Mouse (Mus musculus) heart, embryonic 13.5 days (tissue): Measurements from ENCODE around the gene Rpl41. TPM values are rescaled to one million over a fixed set of nuclear protein-coding genes. Genes with fewer than 3 reads are reported as not detected.
"Not testable (repeated sequence)": the region's sequence is repeated elsewhere in the genome, so short reads cannot be mapped to it uniquely, and the experiment has no call there.

Experiments
- ATAC-seq: fragments of 200-750 bp; cut with Nextera tagmentation; 2 replicates; pipeline ENCODE4 v1.8.0; 2017; ENCODE audit warnings: moderate TSS enrichment; ENCODE audit not compliant: insufficient number of reproducible peaks, low FRiP score, low TSS enrichment; ENCODE audit errors: extremely low read depth
- H3K27ac ChIP-seq: fragments of 300-500 bp; sonication (generic); replicated peaks from 2 replicates; pipeline ENCODE4 v1.5.1; 2015; ENCODE audit warnings: moderate library complexity, mild to moderate bottlenecking, inconsistent platforms
- H3K27me3 ChIP-seq: fragments of 300-500 bp; sonication (generic); replicated peaks from 2 replicates; pipeline ENCODE4 v1.6.1; 2015; ENCODE audit warnings: mild to moderate bottlenecking, inconsistent platforms
- H3K36me3 ChIP-seq: fragments of 300-500 bp; sonication (generic); 2 replicates; pipeline ENCODE4 v1.6.1; 2015; ENCODE audit warnings: mild to moderate bottlenecking, inconsistent platforms
- H3K4me1 ChIP-seq: fragments of 300-500 bp; sonication (generic); 2 replicates; pipeline ENCODE4 v1.6.1; 2015; ENCODE audit warnings: inconsistent platforms
- H3K4me2 ChIP-seq: fragments of 300-500 bp; sonication (generic); 2 replicates; pipeline ENCODE4 v1.6.1; 2015; ENCODE audit warnings: inconsistent platforms, mild to moderate bottlenecking, moderate library complexity
- H3K4me3 ChIP-seq: fragments of 300-500 bp; sonication (generic); 2 replicates; pipeline ENCODE4 v1.5.1; 2015; ENCODE audit warnings: moderate library complexity, mild to moderate bottlenecking, inconsistent platforms
- H3K9ac ChIP-seq: fragments of 300-500 bp; sonication (generic); 2 replicates; pipeline ENCODE4 v1.6.1; 2015; ENCODE audit warnings: inconsistent platforms, mild to moderate bottlenecking, moderate library complexity
- H3K9me3 ChIP-seq: fragments of 300-500 bp; sonication (generic); 2 replicates; pipeline ENCODE4 v1.6.1; 2016; ENCODE audit warnings: inconsistent platforms
- WGBS: fragments of 180-500 bp; shearing (Covaris S2); methylation state at CpG from one replicate; pipeline ENCODE4 v1.1.7; 2015; ENCODE audit warnings: mixed read lengths; 5-methylcytosine and 5-hydroxymethylcytosine counted together
- microRNA-seq: library from miRNA; unstranded; fragments of <30 nt; microRNA quantifications from one replicate; pipeline ENCODE4, GENCODE M21; 2016
- polyA plus RNA-seq: library from polyadenylated mRNA; unstranded; fragments of >200 nt; fragmentation: Nextera tagmentation; extraction: Ambion mirVana; gene quantifications from 2 replicates; pipeline ENCODE4 v1.2.1, GENCODE M21; 2015

The Rpl41 gene
- polyA plus RNA-seq, 1 experiment from 2014 or later: 2,656 TPM

DNA sequence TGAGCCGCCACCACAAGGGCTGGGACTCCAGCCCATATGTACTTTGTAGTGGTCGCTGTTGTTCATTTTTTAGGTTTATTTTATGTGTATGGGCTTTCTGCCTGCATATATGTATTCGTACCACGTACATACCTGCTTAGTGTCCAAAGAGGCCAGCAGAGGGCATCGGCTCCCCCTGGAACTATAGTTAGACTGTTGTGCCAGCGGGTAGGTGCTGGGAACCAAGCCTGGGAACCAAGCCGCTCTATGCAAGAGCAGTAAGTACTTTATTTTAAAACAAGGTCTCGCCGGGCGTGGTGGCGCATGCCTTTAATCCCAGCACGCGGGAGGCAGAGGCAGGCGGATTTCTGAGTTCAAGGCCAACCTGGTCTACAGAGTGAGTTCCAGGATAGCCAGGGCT is 43.1 kb downstream of the Rpl41 start:
- H3K4me2 ChIP-seq: no peak overlapping the region
- no peaks in the 10 kb centered on the region for H3K9me3 ChIP-seq
- no peak for ATAC-seq
- no peak overlapping the region for H3K27ac ChIP-seq
- no peak overlapping the region for H3K9ac ChIP-seq
- 93% methylated on average over 14 of the region's 14 CpGs for WGBS
- no peaks in the 10 kb centered on the region for H3K27me3 ChIP-seq
- peaks cover 14% of the 10 kb centered on the region for H3K4me1 ChIP-seq
- peaks cover 23% of the 10 kb centered on the region for H3K36me3 ChIP-seq
- no peak overlapping the region for H3K4me3 ChIP-seq

DNA sequence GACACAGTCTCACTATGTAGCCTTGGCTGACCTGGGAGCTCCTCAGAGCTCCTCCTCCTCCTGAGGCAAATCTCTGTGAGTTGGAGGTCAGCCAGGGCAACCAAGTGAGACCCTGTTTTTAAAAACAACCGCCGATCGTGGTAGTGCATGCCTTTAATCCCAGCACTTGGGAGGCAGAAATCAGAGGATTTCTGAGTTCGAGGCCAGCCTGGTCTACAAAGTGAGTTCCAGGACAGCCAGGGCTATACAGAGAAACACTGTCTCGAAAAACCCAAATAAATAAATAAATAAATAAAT is 43.8 kb downstream of the Rpl41 start:
- not testable (repeated sequence) for H3K27ac ChIP-seq

DNA sequence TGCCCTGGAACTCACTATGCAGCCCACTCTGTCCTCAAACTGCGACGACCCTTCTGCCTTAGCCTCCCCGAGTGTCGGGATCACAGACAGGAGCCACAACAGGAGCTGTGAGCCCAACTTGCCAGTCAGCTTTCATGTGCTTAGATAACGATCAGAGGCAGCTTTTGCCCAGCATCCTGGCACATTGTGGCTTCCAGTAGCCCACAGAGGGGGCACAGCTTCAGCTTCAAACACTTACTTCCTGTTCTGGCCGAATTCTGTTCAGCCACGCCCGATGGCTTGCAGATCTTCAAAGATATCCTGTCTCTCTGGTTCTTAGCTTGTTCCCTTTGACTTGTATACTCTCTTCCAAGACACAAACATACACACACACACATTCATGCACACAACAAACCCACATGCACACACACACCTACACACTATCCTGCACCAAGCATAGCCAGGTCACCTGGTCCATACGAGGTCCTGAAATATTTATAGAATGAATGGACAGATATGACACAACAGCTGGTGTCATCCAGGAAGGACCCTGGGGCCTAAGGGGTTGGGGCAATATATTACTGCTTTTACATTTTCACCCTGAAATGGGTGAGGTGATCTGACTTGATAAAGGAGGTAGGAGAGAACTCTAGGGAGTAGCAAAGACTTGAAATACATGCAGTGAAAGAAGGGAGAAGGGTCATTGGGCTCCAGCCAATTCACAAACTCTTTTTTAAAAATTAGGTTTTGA is 44.3 kb downstream of the Rpl41 start:
- WGBS: 61% methylated on average over 9 of the region's 9 CpGs
- H3K27ac ChIP-seq: no peak overlapping the region

More for the DNA sequence above, 43.8 kb downstream of the Rpl41 start:
- Histone ChIP-seq H3K4me1 (peaks cover 14% of the 10 kb centered on the region), H3K36me3 (peaks cover 16% of the 10 kb centered on the region)
- H3K9me3 ChIP-seq, H3K9ac ChIP-seq, H3K27me3 ChIP-seq, H3K4me3 ChIP-seq, H3K4me2 ChIP-seq, ATAC-seq: not testable (repeated sequence)
- WGBS: 74% methylated on average over 5 of the region's 5 CpGs

DNA sequence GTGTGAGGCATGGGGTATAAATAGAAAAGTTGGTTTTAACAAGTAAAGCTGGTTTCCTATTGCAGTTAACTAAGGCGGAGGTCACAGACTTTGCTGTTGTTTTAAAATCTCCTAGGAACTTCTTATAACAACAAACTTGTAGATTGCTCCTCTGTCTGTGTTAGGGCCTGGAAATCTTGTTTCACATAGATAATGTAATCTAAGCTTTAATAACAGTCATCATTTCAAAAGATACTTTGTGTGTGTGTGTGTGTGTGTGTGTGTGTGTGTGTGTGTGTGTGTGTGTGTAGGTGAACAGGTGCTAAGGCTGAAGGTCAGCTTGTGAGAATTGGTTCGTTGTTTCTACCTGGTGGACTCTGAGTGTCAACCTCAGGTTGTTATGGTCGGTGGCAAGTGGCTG is 45.1 kb downstream of the Rpl41 start:
- no peak overlapping the region for H3K27ac ChIP-seq
- H3K27me3 ChIP-seq: no peaks in the 10 kb centered on the region
- WGBS: 79% methylated on average over 3 of the region's 3 CpGs
- H3K4me1 ChIP-seq: peaks cover 21% of the 10 kb centered on the region
- H3K9me3 ChIP-seq: no peaks in the 10 kb centered on the region
- H3K9ac ChIP-seq: no peak overlapping the region
- ATAC-seq: no peak
- H3K4me2 ChIP-seq: no peak overlapping the region
- H3K4me3 ChIP-seq: no peak overlapping the region
- peaks cover 3% of the 10 kb centered on the region for H3K36me3 ChIP-seq

More for the DNA sequence above, 44.3 kb downstream of the Rpl41 start:
- no peak for ATAC-seq
- Histone ChIP-seq H3K9ac (no peak overlapping the region), H3K9me3 (no peaks in the 10 kb centered on the region), H3K4me1 (peaks cover 17% of the 10 kb centered on the region), H3K36me3 (peaks cover 11% of the 10 kb centered on the region), H3K27me3 (no peaks in the 10 kb centered on the region), H3K4me3 (no peak overlapping the region), H3K4me2 (no peak overlapping the region)

DNA sequence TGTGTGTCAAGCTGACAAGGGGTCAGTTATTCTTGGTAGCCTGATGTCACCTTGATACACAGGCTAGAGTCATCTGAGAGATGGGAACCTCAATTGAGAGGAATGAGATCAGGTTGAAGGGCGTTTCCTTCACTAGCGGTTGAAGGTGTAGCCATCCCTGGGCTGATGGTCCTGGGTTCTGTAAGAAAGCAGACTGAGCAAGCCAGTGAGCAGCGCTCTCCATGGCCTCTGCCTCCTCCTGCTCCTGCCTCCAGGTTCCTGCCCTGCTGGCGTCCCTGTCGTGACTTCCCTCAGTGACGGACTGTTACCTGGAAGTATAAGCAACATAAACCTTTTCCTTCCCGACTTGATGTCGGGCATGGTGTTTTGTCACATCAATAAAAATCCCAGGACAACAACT is 45.6 kb downstream of the Rpl41 start:
- 73% methylated on average over 8 of the region's 8 CpGs for WGBS
- no peak overlapping the region for H3K4me3 ChIP-seq
- no peak overlapping the region for H3K9ac ChIP-seq
- ATAC-seq: no peak
- peaks cover 2% of the 10 kb centered on the region; the same call in 1 of the 2 replicates for H3K36me3 ChIP-seq
- H3K27me3 ChIP-seq: no peaks in the 10 kb centered on the region
- H3K4me1 ChIP-seq: peaks cover 21% of the 10 kb centered on the region
- no peaks in the 10 kb centered on the region for H3K9me3 ChIP-seq
- H3K27ac ChIP-seq: no peak overlapping the region
- H3K4me2 ChIP-seq: no peak overlapping the region

DNA sequence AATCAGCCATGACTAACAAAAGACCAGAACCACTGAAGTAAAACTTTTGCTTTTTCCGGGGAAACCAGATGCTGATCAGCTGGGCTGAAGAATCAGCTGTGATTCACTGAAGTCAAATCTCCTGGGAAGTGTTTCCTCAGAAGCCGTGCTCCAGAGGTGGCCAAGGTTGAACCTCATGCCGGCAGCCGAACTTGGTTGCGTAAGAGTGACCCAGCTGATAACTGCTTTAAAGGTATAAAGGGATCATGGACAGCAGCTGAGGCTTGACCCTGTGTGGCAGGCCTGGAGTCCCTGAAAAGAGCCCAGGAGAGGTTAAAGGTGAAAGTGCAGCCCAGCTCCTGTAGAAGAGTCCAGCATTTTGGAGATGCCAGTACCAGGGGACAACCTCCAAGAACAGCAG is 46.8 kb downstream of the Rpl41 start:
- 70% methylated on average over 5 of the region's 5 CpGs for WGBS
- peaks cover 30% of the 10 kb centered on the region for H3K4me1 ChIP-seq
- no peaks in the 10 kb centered on the region for H3K9me3 ChIP-seq
- no peak overlapping the region for H3K9ac ChIP-seq
- peaks cover 2% of the 10 kb centered on the region; the same call in 1 of the 2 replicates for H3K36me3 ChIP-seq
- H3K4me3 ChIP-seq: no peak overlapping the region
- no peaks in the 10 kb centered on the region for H3K27me3 ChIP-seq
- no peak overlapping the region for H3K27ac ChIP-seq
- ATAC-seq: no peak
- H3K4me2 ChIP-seq: no peak overlapping the region

DNA sequence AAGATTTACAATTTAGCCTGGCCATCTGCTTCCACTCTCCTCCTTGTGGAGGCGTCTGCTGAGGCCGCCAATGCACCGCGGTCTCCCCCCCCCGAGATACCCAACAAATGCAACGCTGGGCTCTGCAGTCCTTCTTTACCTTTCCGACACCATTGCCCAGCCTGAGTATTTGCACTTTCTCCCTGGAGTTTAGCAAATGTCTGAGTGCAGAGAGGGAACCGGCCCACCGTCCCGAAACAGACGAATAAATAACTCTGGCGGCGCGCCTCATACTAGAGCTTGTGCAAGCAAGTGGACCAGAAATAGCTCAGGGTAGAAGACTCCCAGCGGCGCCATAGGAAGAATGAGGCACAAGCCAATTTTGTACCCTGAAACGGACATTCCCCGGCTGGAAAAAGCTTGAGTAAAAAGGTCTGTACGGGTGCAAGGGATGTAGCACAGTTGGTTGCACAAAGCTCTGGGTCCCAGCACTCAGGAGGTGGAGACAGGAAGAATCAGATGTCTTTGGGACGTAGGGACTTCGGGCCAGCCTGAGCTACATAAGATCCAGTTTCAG is 49.9 kb downstream of the Rpl41 start:
- Histone ChIP-seq H3K9me3 (no peaks in the 10 kb centered on the region), H3K27ac (peak overlapping the region; percentile 93), H3K27me3 (no peaks in the 10 kb centered on the region), H3K36me3 (no peaks in the 10 kb centered on the region), H3K4me3 (peak overlapping the region; percentile 68), H3K4me2 (peak overlapping the region; percentile 82), H3K9ac (peak overlapping the region; percentile 87), H3K4me1 (peaks cover 50% of the 10 kb centered on the region)
- no peak; the same call in 1 of the 2 replicates for ATAC-seq
- 1% methylated on average over 21 of the region's 21 CpGs for WGBS

DNA sequence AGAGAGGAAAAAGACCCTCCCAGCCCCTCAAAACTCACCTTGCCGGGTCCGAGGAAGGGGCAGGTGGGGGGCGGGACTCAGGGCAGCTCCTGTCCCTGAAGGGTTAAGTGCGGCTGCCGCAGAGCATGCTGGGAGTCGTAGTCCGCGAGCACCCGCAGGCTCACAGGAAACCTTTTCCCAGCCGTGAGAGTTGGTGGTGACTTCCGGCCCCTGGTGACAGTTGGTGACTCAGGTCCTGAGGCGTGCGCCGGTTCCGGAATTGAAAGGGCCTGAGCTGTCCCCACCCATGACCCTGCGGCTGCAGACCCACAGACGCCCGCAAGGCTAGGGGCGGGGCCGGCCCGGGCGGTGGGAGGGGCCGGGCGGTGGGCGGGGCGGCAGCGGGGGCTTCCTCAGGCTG is 50.5 kb downstream of the Rpl41 start, which contains the start of gene Myl6b:
TSS of gene Myl6b (minus strand) at position 96 of the 400 bp plus-strand sequence.
- H3K4me3 ChIP-seq: peak within 1 kb of the TSS; percentile 68
- no peaks in the 10 kb centered on the region for H3K27me3 ChIP-seq
- peak within 1 kb of the TSS; percentile 87 for H3K9ac ChIP-seq
- under 1% methylated on average over 27 of the region's 27 CpGs for WGBS
- H3K9me3 ChIP-seq: no peaks in the 10 kb centered on the region
- no peaks in the 10 kb centered on the region for H3K36me3 ChIP-seq
- peak within 1 kb of the TSS; percentile 82 for H3K4me2 ChIP-seq
- peak within 1 kb of the TSS; percentile 93 for H3K27ac ChIP-seq
- H3K4me1 ChIP-seq: peaks cover 48% of the 10 kb centered on the region
- ATAC-seq: peak; percentile 92

Small RNA genes within 50 kb of the gene (microRNA-seq; reads per million reads assigned to microRNA genes)
- gene Gm47275 (not detected), gene Mir6916 (not detected), gene Mir6917 (not detected)

Other genes starting within 250 kb of the Rpl41 start
- 24.9 and 25.7 TPM in 2 replicates for gene Pan2, start 246.0 kb downstream of the Rpl41 start, polyA plus RNA-seq
- 193 and 228 TPM in 2 replicates for gene Cnpy2, start 226.8 kb downstream of the Rpl41 start, polyA plus RNA-seq
- 396 and 409 TPM in 2 replicates for gene Cs, start 211.6 kb downstream of the Rpl41 start, polyA plus RNA-seq
- gene Coq10a, start 180.3 kb downstream of the Rpl41 start, polyA plus RNA-seq: 11.8 and 12.6 TPM in 2 replicates
- 8.8 and 9.4 TPM in 2 replicates for gene Ankrd52, start 172.2 kb downstream of the Rpl41 start, polyA plus RNA-seq
- gene Slc39a5, start 148.1 kb downstream of the Rpl41 start, polyA plus RNA-seq: 0.12 and 1.5 TPM in 2 replicates
- gene Nabp2, start 137.8 kb downstream of the Rpl41 start, polyA plus RNA-seq: 58.0 and 63.9 TPM in 2 replicates
- 26.8 and 27.0 TPM in 2 replicates for gene Rnf41, start 137.6 kb downstream of the Rpl41 start, polyA plus RNA-seq
- gene Smarcc2, start 90.1 kb downstream of the Rpl41 start, polyA plus RNA-seq: 55.2 and 57.1 TPM in 2 replicates
- 1,202 and 1,344 TPM in 2 replicates for gene Myl6, start 55.2 kb downstream of the Rpl41 start, polyA plus RNA-seq
- gene Myl6b, start 50.6 kb downstream of the Rpl41 start, polyA plus RNA-seq: 3.2 and 4.5 TPM in 2 replicates
- gene Esyt1, start 23.4 kb downstream of the Rpl41 start, polyA plus RNA-seq: 17.2 and 17.3 TPM in 2 replicates
- 7.6 and 9.4 TPM in 2 replicates for gene Zc3h10, start 1.5 kb downstream of the Rpl41 start, polyA plus RNA-seq
- gene Pa2g4, start 16.7 kb upstream of the Rpl41 start, polyA plus RNA-seq: 125 and 136 TPM in 2 replicates
- 3.7 and 4.1 TPM in 2 replicates for gene Erbb3, start 40.3 kb upstream of the Rpl41 start, polyA plus RNA-seq
- 455 and 482 TPM in 2 replicates for gene Rps26, start 77.4 kb upstream of the Rpl41 start, polyA plus RNA-seq
- gene Ikzf4, start 96.7 kb upstream of the Rpl41 start, polyA plus RNA-seq: 1.3 TPM in 2 replicates
- gene Suox, start 124.8 kb upstream of the Rpl41 start, polyA plus RNA-seq: 11.1 and 12.4 TPM in 2 replicates
- 60.4 and 62.1 TPM in 2 replicates for gene Rab5b, start 147.0 kb upstream of the Rpl41 start, polyA plus RNA-seq
- 1.6 and 2.6 TPM in 2 replicates for gene Pmel, start 154.9 kb upstream of the Rpl41 start, polyA plus RNA-seq
- gene Cdk2, start 155.7 kb upstream of the Rpl41 start, polyA plus RNA-seq: 86.6 and 92.0 TPM in 2 replicates
- gene Dgka, start 195.6 kb upstream of the Rpl41 start, polyA plus RNA-seq: 4.8 and 5.0 TPM in 2 replicates
- gene Pym1, start 198.6 kb upstream of the Rpl41 start, polyA plus RNA-seq: 22.1 and 22.7 TPM in 2 replicates
- gene Mmp19, start 241.6 kb upstream of the Rpl41 start, polyA plus RNA-seq: 0.87 and 1.1 TPM in 2 replicates